Mouse (Mus musculus) macrophage (primary cell): ENCODE measurements at regions not wholly inside any gene's neighbourhood (a gene's known extent, or its start where the extent isn't known, plus 50 kb on each side); places are given as distances from the start of the nearest gene placed in this dataset.

ENCODE experiments used
- H3K27ac ChIP-seq: fragments of 350-480 bp; formaldehyde crosslinking; 2 replicates; pipeline ENCODE4 v1.9.0; 2021
- H3K36me3 ChIP-seq: fragments of 350-480 bp; formaldehyde crosslinking; 2 replicates; pipeline ENCODE4 v1.9.0; 2021; ENCODE audit errors: inconsistent target
- H3K4me3 ChIP-seq: fragments of 350-480 bp; formaldehyde crosslinking; 2 replicates; pipeline ENCODE4 v1.9.0; 2021; ENCODE audit errors: inconsistent target
- H3K79me2 ChIP-seq: fragments of 350-480 bp; formaldehyde crosslinking; 2 replicates; pipeline ENCODE4 v1.9.0; 2021; ENCODE audit errors: inconsistent target
- WGBS: methylation state at CpG from one replicate; pipeline ENCODE4 v1.1.7; 2026; ENCODE audit warnings: inconsistent platforms; ENCODE audit not compliant: missing documents; 5-methylcytosine and 5-hydroxymethylcytosine counted together

DNA sequence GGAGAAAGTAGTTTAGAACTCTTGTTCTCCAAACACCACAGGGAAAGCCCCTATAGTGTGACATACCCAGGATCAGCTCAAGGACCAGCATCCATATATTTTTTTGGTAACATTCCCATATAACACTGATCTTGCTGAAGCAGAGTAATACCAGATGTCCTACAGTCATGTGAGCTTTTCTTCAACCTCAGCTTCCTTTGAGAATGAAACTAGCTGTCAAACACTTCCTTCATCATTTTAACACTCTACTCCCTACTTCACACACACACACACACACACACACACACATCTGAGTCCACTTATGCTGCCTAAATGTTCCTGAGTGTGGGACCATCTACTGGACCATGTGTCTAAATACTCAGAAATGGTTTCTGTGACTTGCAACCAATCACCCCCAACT is 209.5 kb upstream of the Spaca1 start:
- Histone ChIP-seq H3K27ac (no peak overlapping the region), H3K4me3 (no peak overlapping the region), H3K79me2 (no peaks in the 10 kb centered on the region), H3K36me3 (no peaks in the 10 kb centered on the region)

DNA sequence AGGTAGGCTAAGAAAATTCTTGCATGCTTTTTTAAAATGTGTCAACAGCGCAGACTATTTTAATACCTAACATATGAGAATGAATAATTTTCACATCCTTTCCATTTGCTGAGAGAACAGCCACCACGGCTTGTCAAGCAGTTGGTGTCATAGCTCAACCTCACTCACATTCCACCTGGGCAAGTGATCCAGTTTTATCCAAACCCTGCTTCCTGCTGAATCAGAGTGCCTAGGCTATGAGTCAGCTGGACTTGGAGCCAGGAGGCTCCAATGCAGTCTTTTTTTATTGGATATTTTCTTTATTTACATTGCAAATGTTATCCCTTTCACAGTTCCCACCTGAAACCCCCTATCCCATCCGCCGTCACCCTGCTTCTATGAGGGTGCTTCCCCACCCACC is 210.5 kb upstream of the Spaca1 start:
- H3K4me3 ChIP-seq = no peak overlapping the region
- no peaks in the 10 kb centered on the region for H3K36me3 ChIP-seq
- WGBS = 90% methylated on average over 4 of the region's 4 CpGs
- H3K27ac ChIP-seq = no peak overlapping the region
- no peaks in the 10 kb centered on the region for H3K79me2 ChIP-seq

DNA sequence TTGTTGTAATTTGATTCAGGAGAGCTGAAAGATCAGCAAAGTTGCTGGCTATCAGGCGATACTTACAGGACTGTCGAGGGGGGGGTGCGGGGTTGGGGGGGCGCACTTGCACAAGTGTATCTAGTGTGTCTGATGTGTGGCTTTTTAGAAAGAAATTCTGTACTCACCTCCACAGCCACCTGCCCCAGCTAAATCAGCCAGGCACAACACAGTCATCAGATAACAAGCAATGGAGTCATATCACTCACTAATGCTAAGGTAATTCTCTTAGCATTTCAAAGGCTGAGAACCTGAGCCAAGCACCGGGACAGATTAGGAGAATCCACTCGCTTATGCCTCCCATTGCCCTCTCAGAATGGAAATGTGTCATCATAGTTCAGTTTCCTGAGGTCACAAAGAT is 211.8 kb upstream of the Spaca1 start:
- no peak overlapping the region for H3K4me3 ChIP-seq
- H3K27ac ChIP-seq = no peak overlapping the region
- H3K36me3 ChIP-seq = no peaks in the 10 kb centered on the region
- H3K79me2 ChIP-seq = no peaks in the 10 kb centered on the region
- WGBS = 83% methylated on average over 6 of the region's 6 CpGs

DNA sequence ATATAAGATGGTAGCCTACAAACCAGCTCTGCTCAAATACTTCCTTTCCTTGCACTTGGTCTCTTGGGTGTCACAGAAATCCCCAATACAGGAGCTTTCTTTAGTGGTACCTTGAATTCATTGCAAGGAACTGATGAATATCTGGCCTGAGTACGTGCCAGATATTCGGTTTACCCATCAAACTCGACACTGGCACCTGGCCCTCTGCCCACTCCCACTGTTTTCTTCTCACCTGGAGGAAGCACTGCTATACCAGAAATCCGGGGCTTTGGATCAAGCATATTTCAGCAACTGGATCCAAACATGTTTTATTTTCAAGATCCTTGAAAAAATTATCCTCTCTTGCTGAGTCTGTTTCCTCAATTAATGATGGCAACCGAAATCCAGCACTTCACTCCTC is 214.4 kb upstream of the Spaca1 start:
- 91% methylated on average over 5 of the region's 5 CpGs for WGBS
- H3K79me2 ChIP-seq = no peaks in the 10 kb centered on the region
- no peak overlapping the region for H3K27ac ChIP-seq
- no peak overlapping the region for H3K4me3 ChIP-seq
- H3K36me3 ChIP-seq = no peaks in the 10 kb centered on the region

DNA sequence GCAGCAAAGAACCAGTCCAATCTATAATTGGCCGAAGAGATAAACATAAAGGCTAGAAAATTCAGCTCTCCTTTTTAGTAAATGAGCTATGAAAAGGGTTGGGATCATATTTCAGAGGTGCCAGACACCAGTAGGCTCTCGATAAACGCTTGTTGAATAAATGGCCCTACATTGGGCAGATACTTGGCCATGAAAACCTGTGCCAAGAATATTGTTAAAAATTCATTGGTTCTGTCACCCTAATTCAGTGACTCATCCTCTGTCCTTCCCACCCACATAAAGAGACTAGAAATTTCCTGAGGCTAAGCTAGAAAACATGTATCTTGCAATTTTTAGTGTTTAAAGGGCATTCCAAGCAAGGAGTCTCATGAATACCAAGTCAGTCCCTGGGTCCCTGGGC is 224.3 kb upstream of the Spaca1 start:
- H3K27ac ChIP-seq = no peak overlapping the region
- H3K36me3 ChIP-seq = no peaks in the 10 kb centered on the region
- no peaks in the 10 kb centered on the region for H3K79me2 ChIP-seq
- no peak overlapping the region for H3K4me3 ChIP-seq
- 95% methylated on average over 3 of the region's 3 CpGs for WGBS

DNA sequence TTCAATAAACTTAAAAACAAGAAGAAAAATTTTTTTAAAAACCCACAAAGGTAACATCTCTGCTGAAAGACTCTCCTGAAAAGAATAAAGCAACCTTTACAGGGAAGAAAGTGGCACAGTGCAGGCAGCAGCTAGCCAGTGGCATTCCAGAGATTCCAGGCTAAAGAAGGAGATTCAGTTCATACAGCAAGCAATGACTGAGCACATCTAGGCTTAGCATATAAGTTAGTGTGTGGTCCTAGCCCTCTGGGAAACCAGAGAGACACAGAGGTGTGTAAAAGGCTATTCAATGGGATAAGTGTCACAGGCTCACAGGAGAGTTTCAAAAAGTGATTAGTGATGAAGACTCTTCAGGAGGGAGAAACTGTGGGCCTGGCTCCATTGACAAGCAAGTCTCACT is 225.4 kb upstream of the Spaca1 start:
- Histone ChIP-seq H3K4me3 (no peak overlapping the region), H3K27ac (no peak overlapping the region), H3K36me3 (no peaks in the 10 kb centered on the region), H3K79me2 (no peaks in the 10 kb centered on the region)

DNA sequence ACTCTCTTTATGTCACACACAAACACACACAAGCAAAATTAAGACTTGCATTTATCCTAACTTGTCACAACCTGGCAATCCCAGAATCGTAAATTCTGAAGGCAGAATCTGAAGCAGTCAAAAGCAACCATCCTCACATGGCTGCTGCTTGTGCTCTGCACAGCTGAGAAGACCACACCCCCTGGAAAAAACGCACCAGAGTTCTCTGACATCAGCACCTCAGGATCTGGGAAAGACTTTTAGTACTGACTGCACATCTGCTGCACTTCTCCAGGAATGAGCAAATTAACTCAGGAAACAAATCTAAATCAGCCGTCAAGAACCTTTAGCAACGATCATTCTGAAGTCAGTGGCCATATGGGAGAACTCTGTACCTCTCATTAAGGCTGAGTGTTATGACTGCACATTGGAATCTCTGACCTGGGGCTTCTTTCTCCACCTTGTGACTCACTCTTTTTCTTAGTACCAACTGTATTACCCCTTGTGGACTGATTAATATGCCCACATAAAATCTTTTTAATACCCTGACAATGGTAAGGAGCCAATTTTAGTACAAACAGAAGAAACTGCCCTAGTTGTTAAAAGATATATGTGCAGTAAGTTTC is 248.1 kb upstream of the Akirin2 start:
- WGBS = 71% methylated on average over 4 of the region's 4 CpGs
- Histone ChIP-seq H3K79me2 (no peaks in the 10 kb centered on the region), H3K27ac (no peak overlapping the region), H3K36me3 (no peaks in the 10 kb centered on the region), H3K4me3 (no peak overlapping the region)

DNA sequence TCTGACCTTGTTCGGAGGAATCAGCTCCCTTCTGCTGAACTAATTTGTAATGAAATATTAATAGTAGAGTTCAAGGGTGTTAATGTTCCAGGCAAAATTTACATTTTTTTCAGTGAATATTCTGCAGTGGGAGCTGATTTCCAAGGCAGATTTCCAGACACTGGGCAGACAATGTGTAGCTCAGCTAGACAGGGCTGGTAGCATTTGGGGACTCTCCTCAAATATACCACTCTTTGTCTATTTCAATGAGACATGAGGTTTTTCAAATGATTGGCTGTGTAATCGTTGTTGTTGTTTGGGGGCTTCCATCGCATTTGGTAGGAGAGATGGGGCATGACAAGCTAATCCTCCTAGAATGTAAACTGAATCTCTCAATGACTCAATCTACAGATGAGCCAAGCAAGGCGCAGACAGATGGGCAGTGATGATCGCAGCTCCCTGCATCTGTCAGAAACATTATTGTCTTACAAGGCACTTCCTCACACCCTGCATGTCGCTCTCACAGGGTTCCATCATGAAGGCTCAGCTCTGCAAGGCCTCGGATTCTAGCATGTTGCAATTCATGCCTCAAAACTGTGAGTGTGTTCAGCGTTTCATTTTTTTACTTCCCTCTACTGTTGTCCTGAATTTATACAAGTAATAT is 241.7 kb upstream of the Akirin2 start:
- Histone ChIP-seq H3K79me2 (no peaks in the 10 kb centered on the region), H3K36me3 (no peaks in the 10 kb centered on the region), H3K4me3 (no peak overlapping the region), H3K27ac (no peak overlapping the region)
- 86% methylated on average over 8 of the region's 8 CpGs for WGBS

DNA sequence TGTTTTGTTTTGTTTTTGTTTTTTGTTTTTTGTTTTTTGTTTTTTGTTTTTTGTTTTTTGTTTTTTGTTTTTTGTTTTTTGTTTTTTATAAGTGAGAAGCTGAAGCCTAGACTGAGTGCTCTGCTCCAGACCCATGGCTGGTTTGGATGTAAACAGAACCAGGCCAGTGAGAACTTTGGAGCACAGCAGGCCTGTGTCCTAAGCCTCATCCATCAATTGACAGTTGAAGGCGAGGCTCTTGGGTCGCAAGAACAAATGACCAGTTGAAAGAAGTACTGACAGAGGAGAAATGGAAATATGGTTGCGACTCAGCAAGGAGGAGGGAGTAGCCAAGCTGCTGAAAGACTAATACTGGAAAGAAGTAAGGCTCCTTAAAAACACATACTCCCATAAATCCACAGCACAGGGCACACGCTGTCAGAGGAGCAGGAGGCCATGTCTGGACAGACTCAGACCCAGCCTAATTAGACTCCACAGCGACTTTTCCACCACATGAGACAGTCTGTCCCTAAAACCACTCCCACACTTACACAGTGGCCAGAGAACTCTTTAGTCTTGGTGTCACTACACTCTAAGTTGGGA is 240.6 kb upstream of the Akirin2 start:
- Histone ChIP-seq H3K79me2 (no peaks in the 10 kb centered on the region), H3K36me3 (no peaks in the 10 kb centered on the region), H3K4me3 (no peak overlapping the region), H3K27ac (no peak overlapping the region)
- WGBS = 90% methylated on average over 5 of the region's 5 CpGs

DNA sequence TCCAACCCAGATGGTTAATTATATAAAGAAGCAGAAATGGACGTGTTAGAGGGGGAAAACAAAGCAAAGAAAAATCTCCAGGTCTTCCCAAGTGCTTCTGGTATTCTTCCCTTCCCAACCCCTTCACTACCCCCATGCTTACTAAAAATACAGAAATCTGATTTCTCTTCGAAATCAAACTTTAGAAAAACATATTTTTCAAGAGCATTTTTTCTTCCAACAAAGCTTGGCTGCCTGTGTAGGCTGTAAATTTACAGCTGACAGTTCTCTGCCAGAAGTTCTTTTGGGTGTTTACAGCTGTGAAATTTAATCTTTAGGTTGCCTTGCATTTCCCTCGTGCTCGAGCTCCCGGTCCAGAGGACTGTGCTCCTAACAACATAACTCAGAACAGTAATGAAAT is 234.9 kb upstream of the Akirin2 start:
- no peaks in the 10 kb centered on the region for H3K79me2 ChIP-seq
- H3K27ac ChIP-seq = no peak overlapping the region
- no peaks in the 10 kb centered on the region for H3K36me3 ChIP-seq
- no peak overlapping the region for H3K4me3 ChIP-seq
- WGBS = 48% methylated on average over 5 of the region's 5 CpGs

DNA sequence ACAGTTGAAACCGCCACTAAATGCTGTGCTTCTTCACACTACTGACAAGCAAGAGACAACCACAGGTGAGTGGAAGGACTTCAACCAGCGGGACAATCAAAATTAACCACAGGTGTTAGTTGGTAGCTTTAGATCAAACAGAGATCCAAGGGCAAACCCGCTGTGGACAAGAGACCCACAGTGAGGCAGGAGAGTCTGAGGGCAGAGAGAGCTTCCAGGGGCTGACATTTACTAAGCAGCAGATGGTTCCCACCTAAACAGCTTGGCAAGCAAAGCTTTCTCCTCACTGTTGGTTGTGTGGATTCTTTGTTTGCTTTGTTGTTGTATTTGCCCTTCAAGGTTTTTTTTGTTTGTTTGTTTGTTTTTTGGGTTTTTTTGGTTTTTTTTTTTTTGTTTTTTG is 227.9 kb upstream of the Akirin2 start:
- Histone ChIP-seq H3K79me2 (no peaks in the 10 kb centered on the region), H3K4me3 (no peak overlapping the region), H3K36me3 (no peaks in the 10 kb centered on the region), H3K27ac (no peak overlapping the region)
- 62% methylated on average over 3 of the region's 3 CpGs for WGBS

DNA sequence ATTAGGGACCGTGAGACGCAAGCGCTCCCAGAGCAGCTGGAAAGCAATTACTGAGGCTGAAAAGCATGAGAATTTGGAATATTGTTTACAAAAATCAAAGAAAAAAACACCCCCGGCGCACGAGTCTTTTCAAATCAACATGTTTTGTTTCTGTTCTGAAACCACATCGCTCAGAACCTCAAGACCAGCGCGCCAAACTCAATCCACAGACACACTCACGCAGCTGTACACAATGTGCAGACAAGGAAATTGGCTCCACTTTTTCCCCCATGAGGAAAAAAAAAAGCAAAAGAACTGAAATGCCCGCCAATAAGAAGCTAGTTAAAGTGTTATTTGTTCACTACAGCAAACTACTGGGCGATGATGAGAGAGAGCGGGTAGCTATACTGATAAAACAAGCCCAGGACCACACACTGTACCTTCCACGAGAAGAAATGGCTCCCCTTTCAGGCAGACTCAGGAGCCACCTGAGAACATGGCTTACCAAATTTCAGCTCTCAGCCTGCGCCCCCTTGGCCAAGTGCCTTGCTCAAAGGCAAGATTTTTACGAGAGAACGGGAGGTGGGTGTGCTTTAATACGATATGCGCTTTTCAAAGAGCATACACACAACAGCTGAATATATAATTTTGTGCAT is 222.5 kb upstream of the Akirin2 start:
- H3K79me2 ChIP-seq = no peaks in the 10 kb centered on the region
- no peaks in the 10 kb centered on the region for H3K36me3 ChIP-seq
- 93% methylated on average over 19 of the region's 19 CpGs for WGBS
- H3K27ac ChIP-seq = no peak overlapping the region
- H3K4me3 ChIP-seq = no peak overlapping the region

DNA sequence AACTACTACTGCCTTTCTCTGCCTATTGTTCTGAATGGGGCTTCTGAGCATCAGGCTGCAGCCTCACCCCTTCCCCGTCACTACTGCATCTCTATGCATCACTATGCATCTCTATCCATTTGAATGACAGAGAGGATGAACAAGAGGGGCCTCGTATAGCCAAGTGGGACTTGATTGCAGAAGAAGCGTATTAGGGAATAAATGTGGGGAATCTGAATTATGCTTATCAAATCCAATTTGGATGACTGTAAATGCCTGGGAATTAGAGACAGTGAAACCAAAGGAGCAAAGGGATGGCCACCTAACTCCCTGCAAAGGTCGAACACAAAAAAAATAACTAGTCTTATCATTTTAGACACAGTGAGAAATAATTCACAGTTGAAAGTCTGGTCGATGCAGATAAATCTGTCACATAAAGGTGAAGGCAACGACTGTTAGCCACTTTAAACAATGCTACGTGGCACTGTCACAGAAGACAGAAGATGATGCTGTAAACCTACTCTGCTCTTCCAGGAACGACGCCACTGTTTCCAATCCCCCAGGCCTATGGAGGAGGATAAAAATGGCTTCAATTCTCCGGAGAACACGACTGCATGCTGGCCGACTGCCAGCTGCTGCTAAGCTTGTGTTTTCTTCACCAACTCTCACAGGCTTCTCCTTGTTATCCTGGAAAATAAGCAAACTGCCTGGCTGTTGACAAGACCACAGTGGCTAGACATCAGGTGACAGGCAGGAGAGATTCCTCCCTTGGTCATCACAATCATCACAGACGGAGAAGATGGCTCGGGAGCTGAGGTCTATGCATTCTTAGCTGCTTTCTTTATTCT is 213.6 kb upstream of the Akirin2 start:
- no peak overlapping the region for H3K27ac ChIP-seq

DNA sequence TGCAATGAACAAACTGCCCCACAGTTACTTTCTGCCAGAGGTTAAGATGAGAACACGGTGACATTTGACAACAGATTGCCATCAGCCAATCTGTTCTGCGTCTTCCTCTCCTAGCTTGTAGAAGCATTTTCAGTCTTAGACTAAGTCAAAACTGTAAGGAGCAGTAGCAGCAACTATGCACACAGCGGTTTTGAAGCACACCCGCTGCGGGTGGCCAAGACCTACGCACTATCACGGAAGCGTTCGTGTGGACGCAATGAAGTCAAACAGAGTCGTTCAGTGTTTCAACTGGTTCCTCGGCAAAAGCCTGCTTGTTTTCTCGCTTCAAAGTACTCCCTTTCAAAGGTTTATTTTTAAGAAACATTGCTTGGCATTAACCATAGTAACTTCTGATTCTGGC is 212.9 kb upstream of the Akirin2 start:
- 96% methylated on average over 13 of the region's 13 CpGs for WGBS
- H3K27ac ChIP-seq = no peak overlapping the region
- H3K4me3 ChIP-seq = no peak overlapping the region
- no peaks in the 10 kb centered on the region for H3K36me3 ChIP-seq
- H3K79me2 ChIP-seq = no peaks in the 10 kb centered on the region

More for the DNA sequence above, 213.6 kb upstream of the Akirin2 start:
- Histone ChIP-seq H3K36me3 (no peaks in the 10 kb centered on the region), H3K4me3 (no peak overlapping the region), H3K79me2 (no peaks in the 10 kb centered on the region)
- 79% methylated on average over 14 of the region's 14 CpGs for WGBS

DNA sequence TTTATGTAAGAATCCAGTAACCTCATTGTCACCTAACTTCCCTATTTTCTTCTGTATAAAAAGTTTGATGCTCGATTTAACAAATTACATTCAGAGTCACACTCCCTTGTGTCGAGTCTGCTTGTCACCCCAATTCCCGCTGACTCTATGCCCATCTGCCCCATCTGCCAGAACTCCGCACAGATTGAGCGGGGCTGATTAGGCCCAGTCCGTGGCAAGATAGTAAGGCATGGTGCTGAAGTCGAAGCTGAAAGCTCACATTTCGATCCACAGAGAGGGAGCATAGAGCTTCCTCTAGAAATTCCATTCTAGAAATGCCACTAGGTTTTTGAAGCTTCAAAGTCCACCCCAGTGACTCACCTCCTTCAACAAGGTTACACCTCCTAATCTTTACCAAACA is 210.7 kb upstream of the Akirin2 start:
- H3K79me2 ChIP-seq = no peaks in the 10 kb centered on the region
- WGBS = 97% methylated on average over 8 of the region's 8 CpGs
- H3K4me3 ChIP-seq = no peak overlapping the region
- no peak overlapping the region for H3K27ac ChIP-seq
- H3K36me3 ChIP-seq = no peaks in the 10 kb centered on the region
